Mouse (Mus musculus) bone marrow, adult 2 months (tissue): ENCODE data around the gene Tmem240. TPM values are rescaled to one million over a fixed set of nuclear protein-coding genes. Genes with fewer than 3 reads are reported as not detected.
A peak's percentile ranks its signal among the peaks of the same experiment; 100 is the strongest.
"Not testable (repeated sequence)": the region's sequence is repeated elsewhere in the genome, so short reads cannot be mapped to it uniquely, and the experiment has no call there.

Experiments
- H3K27ac ChIP-seq: fragments of 200-500 bp; 2 replicates; pipeline ENCODE4 v1.5.1; 2012; ENCODE audit warnings: low read depth, mild to moderate bottlenecking, control low read depth, inconsistent platforms, low read length; ENCODE audit not compliant: control insufficient read depth, poor library complexity, insufficient read depth
- H3K4me1 ChIP-seq: fragments of 200-500 bp; 2 replicates; pipeline ENCODE4 v1.6.1; 2011; ENCODE audit warnings: low read length; ENCODE audit not compliant: control insufficient read depth, insufficient read depth
- H3K4me3 ChIP-seq: fragments of 200-500 bp; replicated peaks from 2 replicates; pipeline ENCODE3; 2011; ENCODE audit warnings: mild to moderate bottlenecking, low read depth, low read length, control low read depth; ENCODE audit not compliant: control insufficient read depth
- CTCF ChIP-seq: fragments of 200-500 bp; IDR thresholded peaks from 2 replicates; pipeline ENCODE4 v1.5.1; 2011; ENCODE audit warnings: low read length, control low read depth; ENCODE audit not compliant: control insufficient read depth, insufficient read depth
- POLR2A ChIP-seq: fragments of 200-500 bp; IDR thresholded peaks from 2 replicates; pipeline ENCODE4 v1.6.1; 2011; ENCODE audit warnings: low read depth, mild to moderate bottlenecking, control low read depth, low read length, borderline replicate concordance; ENCODE audit not compliant: control insufficient read depth
- WGBS: fragments of 180-500 bp; shearing (Covaris S2); methylation state at CpG from one replicate; pipeline ENCODE4 v1.1.7; 2018; 5-methylcytosine and 5-hydroxymethylcytosine counted together
- polyA plus RNA-seq: library from polyadenylated mRNA; stranded (reverse); fragments of >200 nt; gene quantifications from 2 replicates; pipeline ENCODE4 v1.2.4, GENCODE M21; 2011; ENCODE audit warnings: low replicate concordance; ENCODE audit not compliant: missing spikeins, insufficient read depth, insufficient read length

The Tmem240 gene
- polyA plus RNA-seq, 1 experiment: 3.0 TPM

GRCm38 (mm10) chr4:155777816-155778215 is 43.2 kb downstream of the Tmem240 start:
- 68% methylated on average over 2 of the region's 2 CpGs for WGBS
- Histone ChIP-seq H3K27ac (no peak overlapping the region), H3K4me3 (no peak overlapping the region), H3K4me1 (peaks cover 4% of the 10 kb centered on the region)
- TF ChIP-seq POLR2A (no peak), CTCF (no peak)

GRCm38 (mm10) chr4:155779498-155779897 is 44.9 kb downstream of the Tmem240 start:
- H3K27ac ChIP-seq: no peak overlapping the region
- TF ChIP-seq POLR2A: no peak
- TF ChIP-seq CTCF: no peak
- WGBS: 87% methylated on average over 4 of the region's 4 CpGs
- no peak overlapping the region for H3K4me3 ChIP-seq
- H3K4me1 ChIP-seq: peaks cover under 1% of the 10 kb centered on the region

GRCm38 (mm10) chr4:155780895-155781294 is 46.3 kb downstream of the Tmem240 start:
- H3K4me3 ChIP-seq: no peak overlapping the region
- TF ChIP-seq CTCF (no peak), POLR2A (no peak)
- WGBS: 65% methylated on average over 6 of the region's 6 CpGs
- no peak overlapping the region for H3K27ac ChIP-seq
- H3K4me1 ChIP-seq: no peaks in the 10 kb centered on the region

DNA sequence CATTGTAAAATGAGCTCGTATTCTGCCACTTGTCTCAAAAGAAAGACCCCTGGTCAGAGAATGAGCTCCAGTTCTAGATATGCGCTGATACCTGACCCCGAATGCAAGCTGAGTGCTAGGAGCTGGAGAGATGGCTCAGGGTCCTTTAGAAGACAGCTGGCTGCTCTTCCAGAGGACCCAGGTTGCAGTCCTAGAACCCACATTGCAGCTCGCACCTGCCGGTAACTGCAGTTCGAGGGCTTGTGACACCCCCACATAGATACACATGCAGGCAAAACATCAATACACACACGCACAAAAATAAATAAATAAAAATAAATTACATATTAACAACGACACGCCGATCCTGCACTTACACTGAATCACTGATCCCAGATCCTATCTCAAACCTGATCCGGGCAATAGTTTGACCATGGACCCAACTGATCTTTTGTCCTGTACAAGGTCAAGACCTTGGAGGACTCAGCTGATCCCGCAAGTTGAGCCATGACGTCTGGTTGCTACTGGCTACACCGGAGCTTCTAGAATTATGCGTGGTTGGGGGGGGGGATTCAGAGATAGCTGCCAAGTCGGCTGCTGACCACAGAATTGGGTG is 49.0 kb downstream of the Tmem240 start:
- 39% methylated on average over 16 of the region's 16 CpGs for WGBS
- TF ChIP-seq CTCF: no peak
- TF ChIP-seq POLR2A: no peak
- H3K27ac ChIP-seq: no peak overlapping the region
- H3K4me1 ChIP-seq: no peaks in the 10 kb centered on the region
- H3K4me3 ChIP-seq: peak overlapping the region; percentile 12

DNA sequence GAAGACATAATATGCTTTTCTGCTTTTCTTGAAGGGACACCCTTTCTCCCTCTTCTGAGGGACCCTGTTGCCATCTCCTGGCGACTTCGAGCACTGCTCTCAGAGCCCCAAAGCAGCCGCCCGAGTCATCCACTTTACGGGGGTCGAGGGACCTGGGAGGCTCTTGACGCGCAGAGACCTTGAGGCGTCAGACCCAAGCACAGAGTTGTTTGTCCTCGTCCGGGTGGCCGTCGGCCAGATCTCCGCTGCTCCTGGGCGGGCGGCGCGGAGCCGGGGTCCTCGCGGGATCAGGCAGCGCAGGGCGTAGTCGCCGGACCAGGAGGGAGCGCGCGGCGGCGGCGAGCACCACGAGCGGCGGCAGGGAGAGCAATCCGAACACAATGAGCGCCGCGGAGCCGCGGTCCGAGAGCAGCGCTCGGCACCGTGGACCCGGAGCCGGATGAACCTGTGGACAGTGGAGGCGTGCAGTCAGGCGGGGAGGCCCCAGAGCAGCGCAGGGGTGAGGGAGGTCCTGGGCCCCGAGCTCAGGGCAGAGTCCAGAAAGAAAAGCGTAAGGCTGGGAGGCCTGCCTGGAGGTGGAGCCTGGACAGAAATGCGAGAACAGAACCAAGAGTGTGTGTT is 49.6 kb downstream of the Tmem240 start:
- H3K4me3 ChIP-seq: peak overlapping the region; percentile 58
- no peaks in the 10 kb centered on the region for H3K4me1 ChIP-seq
- peak overlapping the region; percentile 81 for H3K27ac ChIP-seq
- TF ChIP-seq CTCF (peak; percentile 52), POLR2A (peak; percentile 23; the same call in 1 of the 2 replicates)
- WGBS: under 1% methylated on average over 52 of the region's 52 CpGs

- Histone ChIP-seq H3K4me1 (no peaks in the 10 kb centered on the region), H3K4me3 (no peak overlapping the region), H3K27ac (no peak overlapping the region)
- TF ChIP-seq CTCF (no peak), POLR2A (no peak)
- 73% methylated on average over 10 of the region's 10 CpGs for WGBS
Measured at GRCm38 (mm10) chr4:155785246-155785645, 50.6 kb downstream of the Tmem240 start.

DNA sequence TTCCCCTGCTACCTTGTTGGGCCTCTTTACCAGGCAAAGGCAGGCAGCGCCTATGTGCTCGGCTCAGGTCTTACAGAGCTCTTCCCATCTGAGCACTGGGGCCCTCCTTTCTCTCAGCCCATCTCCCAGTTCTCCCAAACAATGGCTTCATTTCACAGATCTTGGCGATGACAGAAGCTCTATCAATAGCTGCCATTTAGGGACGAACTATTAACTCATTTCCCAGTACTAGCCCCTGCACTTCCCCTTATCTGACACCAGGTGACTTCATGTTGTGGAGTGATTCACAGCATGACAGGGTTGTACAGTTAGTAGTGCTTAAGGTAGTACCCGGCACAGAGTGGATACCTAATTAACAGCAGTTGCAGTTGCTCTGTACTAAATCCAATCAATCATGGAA is 51.2 kb downstream of the Tmem240 start, which contains the start of gene Tmem88b:
TSS of gene Tmem88b (minus strand) at position 56 of the 400 bp plus-strand sequence.
- no peak within 1 kb of the TSS for H3K27ac ChIP-seq
- peak within 1 kb of the TSS; percentile 58 for H3K4me3 ChIP-seq
- H3K4me1 ChIP-seq: no peaks in the 10 kb centered on the region
- WGBS: 66% methylated on average over 5 of the region's 5 CpGs
- TF ChIP-seq POLR2A: no peak
- TF ChIP-seq CTCF: no peak

DNA sequence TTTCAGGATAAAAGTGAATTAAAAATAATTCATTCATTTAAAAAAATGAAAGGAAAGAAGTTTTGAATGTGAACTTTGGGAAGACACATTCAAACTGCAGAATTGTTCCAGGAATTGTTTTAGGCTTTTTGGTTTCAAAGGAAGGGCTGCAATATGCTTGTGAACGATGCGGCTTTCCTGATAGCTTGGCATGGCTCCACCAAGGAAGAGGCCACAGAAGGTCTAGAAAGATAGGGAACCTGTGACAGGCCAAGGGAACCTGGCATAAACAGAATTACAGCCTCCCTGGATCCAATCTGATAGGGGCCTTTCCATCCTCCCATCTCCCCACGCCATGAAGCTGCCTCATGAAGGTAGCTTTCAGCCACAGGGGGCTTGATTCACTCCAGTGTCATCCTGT is 53.7 kb downstream of the Tmem240 start:
- Histone ChIP-seq H3K27ac (peak overlapping the region; percentile 80), H3K4me3 (no peak overlapping the region), H3K4me1 (no peaks in the 10 kb centered on the region)
- TF ChIP-seq CTCF (no peak), POLR2A (no peak)
- 24% methylated on average over 3 of the region's 3 CpGs for WGBS

- not testable (repeated sequence) for H3K4me3 ChIP-seq, H3K4me1 ChIP-seq, H3K27ac ChIP-seq
- 74% methylated on average over 4 of the region's 4 CpGs for WGBS
Measured at GRCm38 (mm10) chr4:155788833-155789232, 54.2 kb downstream of the Tmem240 start.
